Mouse (Mus musculus) c-Kit-negative CD71-positive TER-119-positive erythroid progenitor cells, embryonic 14.5 days (primary cell): Measurements from ENCODE around the gene Tril.

Experiments used
- DNase-seq: peaks from one replicate; pipeline ENCODE4 v3.0.0-alpha.2; 2013; ENCODE audit warnings: low read depth, low spot score

Tril gene

DNA sequence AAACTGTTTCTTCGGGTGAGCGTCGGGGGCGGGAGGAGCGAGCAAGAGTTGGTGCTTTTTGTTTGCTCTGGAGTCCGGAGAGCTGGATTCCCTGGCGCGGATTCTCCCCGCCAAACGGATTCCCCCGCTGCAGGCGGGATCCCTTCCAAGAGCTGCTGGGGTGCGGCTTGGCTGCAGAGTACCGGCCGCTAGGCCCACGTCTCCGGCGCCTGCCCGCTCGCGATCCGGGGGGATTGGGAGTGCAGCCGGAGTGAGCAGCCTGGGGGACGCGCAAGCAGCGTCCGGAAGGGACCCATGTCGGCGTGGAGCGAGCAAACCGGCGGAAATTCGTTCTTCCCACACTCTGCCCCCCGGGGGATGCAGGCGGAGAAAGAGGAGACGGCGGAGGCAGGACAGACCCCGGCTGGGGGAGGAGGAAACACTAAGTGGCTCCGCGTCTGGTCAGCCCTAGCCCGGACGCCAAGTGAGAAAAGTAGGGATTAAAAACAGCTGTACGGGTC, at the start of gene Tril:
Gene Tril, minus strand, starts transcription at position 345 of the 500 bp plus-strand sequence.
- DNase-seq, result no peak

DNA sequence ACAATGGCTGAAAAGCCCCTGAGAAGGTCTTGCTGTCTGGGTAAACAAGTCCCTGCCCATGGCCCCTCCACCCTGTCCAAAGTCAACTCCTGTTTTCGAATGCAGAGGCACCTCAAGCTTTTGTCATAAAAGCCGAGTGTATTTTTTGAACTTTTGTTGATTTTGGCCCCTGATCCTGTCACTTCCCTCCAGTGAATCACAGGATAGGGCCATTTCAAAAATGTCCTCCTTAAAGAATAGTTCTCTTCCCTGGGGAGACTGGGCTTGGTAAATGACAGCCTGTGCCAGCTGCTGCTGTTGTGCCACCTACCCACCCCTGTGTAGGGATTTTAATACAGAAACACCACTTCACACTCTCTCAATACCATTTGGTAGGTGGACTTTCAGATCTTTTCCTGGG, 42.4 kb upstream of the Tril start:
- DNase-seq, result no peak

DNA sequence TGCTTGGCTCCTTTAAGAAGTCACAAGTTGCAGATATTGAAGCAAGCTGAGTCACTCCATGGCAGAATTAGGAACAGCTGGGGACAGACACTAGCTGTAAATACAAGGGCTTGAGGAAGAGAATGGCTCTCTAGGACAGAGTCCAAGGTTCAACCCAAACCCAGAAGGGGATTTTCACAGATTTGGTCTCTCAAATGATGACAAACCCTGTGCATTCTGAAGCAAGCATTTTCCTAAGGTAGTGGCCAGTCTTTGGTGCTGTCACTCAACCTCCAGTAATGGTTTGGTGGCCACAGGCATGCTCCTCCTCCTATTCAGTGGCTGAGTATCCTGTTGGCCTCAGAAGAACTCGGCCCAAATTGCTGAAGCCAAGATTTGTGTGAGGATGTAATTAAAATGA, 38.5 kb upstream of the Tril start:
- DNase-seq, result no peak

DNA sequence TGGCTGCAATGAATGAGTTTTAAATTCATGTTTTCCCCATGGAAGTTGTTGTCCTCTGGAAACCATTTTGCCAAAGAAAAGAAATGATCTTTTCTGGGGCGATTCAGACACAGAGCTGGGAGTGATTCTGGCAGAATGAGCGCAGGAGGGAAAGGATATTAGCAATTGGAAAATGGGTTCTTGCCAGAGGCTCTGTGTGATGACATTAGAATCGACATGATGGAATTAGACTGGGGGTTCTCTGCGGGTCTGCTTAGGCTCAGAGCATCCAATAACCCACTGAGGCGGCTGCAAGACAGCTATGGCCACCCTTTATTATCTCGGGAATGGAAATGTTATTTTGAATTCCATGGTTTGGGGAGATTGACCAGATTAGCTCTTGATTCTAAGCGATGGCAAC, 37.2 kb upstream of the Tril start:
- DNase-seq, result no peak

DNA sequence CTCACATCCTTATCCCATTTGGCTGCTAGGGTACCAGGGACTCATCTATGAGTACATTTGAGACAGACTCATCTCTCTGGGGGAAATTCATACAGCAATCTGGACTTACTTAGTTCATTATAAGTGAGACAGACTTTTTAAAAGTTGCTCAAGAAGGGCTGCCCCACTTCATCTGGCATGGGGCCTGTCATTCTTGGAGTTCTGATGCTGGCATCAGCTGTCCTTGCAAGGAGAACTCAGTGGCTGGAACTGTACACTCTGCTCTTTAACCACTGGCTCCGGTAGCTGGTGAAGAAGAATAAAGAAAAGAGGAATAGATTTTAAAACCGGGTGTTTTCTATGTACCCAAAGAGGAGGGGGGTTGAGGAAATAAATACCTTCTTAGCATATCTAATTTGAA, 36.1 kb upstream of the Tril start:
- no peak for DNase-seq

DNA sequence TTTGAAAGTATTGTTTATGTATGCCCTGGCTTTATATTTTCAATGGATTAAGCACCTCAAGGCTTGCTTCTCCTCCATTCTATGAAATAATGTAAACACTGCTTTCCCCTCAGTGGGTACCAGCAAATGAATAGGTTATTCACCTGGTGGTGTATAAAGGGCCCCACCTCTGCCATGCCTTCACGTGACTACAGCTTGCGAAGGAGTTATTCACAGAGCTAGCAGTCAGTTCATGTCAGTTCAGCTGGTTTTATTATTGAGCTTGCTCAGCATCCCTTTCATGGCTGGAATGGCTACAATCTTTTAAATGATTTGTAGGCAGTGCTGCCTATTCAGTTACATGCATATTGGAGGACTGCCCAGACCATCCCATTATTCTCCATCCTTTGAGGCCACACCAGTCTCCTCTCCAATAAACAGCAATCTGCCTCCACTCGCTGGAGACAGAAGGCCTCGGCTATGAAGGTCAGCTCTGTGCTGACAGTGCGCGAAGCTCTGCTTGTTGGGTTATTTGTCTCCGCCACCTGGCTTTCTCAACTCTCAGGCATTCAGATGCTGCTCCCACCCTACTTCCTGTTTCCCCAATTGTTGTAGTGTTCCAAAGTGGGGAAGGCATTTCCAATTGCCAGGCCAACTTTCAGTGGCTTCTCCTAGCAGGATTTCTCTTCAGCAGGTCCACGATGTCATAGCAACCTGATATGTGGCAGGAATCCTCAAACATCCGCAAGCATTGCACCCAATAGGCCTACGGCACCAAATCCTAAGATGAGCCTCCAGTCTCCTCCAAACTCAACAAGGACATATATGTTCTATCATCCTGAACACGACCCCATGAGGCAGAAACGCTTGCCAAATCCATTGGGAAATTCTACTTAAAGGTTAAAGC, 34.6 kb upstream of the Tril start:
- DNase-seq, result no peak

DNA sequence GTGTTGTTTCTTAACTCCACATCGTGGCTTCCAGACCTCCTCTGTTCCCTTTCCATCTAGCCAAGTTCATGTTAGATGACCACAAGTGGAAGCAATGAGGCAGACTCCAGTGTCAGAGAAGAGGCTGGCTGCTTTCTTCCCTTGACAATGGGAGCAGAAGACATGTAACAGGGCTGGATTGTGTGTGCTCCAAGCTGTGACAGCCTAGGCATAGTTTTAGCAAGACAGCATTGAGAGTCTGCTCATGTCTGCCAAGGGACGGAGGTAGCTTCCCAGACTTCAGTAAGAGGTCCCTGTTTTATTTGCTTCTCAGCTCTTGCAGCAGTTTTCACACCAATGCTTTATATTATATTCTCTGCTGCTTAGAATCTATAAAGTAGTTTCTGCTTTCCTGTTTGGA, 33.6 kb upstream of the Tril start:
- no peak for DNase-seq

DNA sequence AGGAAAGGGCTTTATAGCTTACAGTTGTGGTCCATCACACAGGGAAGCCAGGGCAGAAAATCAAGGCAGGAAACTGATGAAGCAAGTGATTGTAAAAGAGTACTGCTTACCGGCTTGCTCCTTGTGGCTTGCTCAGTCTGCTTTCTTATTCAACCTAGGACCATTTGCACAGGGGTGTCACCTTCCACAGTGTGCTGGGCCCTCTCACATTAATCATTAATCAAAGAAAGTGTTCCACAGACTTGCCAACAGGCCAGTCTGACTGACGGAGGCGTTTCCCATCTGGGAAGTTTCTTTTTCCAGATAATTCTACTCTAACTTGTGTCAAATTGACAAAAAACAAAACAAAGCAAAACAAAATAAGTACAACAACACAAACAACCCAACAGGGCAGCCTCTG, 32.9 kb upstream of the Tril start:
- no peak for DNase-seq

DNA sequence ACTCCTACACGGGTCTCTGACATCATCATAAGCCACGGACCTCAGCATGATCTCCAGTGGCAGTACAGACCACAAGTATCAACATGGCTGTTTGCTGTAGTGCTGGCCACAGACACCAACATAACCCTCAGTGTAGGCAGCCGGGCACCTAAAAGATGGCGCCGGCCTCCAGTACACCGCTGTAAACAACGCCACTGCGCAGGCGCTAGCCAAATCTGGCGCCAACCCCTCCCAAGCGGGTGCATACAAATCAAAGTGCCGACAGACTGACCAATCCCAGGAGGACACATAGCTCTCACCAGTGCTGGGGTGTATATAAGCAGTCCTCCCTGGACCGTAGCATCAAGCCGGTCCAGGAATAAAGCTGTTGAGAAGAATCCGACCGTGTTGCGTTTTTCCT, 24.0 kb upstream of the Tril start:
- no peak for DNase-seq

DNA sequence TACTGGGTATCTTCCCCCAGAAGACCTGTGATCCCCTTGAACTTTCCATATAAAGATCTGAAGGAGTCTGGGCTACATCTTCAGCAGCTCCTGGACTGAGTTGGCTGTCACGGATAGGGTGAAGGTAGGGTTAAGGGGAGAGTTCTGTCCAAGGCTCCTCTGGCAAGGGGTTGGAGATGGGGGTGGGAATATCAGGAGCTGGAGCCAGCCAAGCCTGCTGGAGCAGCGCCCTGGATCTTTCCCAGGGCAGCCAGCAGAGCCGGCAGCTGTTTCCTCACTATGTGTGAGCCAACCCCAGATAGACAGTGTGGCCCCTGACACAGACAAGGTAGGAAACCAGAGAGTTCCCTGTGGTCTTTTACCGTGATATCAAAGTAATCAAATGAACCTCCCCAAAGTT, 4.6 kb upstream of the Tril start:
- DNase-seq, result no peak

DNA sequence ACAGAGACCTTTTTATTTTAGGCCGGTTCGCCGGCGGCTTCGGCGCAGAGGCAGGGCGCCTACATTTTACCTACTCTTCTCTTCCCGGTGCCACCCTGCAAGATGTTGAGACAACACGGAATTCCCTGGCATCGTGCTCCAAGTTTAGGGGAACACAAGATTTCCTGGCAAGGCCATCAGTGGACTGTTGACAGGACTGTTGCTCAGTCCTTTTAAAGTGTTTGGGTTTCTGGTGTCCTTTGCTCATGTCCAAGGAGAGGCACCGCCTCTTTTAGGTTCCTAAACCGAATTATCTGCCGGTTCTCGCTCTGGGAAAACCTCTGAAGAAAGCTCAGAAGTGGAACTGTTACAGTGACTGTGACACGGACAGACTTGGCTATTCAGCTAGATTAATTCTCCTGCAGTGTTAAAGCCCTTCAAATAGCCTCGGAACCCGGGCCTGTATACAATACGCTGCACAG, 441 bp upstream of the Tril start:
- no peak for DNase-seq

DNA sequence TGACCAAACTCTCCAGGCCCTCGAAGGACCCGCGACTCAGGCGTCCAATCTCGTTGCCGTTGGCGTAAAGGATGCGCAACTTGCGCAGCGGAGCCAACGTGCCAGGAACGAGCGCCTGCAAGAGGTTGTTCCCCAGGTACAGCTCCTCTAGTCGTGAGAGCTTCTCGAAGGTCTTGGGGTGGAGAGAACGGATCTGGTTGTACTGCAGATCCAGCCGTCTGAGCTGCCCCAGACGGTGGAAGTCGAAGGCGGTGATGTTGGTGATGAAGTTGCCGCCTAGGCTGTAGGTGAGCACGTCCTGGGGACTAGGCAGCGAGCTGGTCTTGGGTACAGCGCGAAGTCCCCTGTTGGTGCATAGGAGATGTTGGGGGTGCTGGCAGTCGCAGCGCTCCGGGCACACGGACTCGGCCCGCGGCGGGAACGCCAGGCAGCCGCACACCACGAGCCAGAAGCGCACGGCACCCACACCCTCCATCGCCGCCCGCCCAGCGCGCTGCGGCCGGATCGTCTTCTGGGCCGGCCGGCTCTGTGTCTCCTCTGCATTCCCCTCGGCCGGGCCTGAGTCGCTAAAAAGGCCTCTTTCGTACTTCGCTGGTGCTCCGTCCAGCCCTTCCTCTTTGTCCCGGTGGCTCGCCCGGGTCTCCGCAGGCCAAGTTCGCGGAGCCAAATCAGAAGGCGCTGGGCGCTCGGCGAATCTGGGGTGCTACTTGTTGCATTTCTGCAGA, 707 bp downstream of the Tril start:
- DNase-seq, result no peak

DNA sequence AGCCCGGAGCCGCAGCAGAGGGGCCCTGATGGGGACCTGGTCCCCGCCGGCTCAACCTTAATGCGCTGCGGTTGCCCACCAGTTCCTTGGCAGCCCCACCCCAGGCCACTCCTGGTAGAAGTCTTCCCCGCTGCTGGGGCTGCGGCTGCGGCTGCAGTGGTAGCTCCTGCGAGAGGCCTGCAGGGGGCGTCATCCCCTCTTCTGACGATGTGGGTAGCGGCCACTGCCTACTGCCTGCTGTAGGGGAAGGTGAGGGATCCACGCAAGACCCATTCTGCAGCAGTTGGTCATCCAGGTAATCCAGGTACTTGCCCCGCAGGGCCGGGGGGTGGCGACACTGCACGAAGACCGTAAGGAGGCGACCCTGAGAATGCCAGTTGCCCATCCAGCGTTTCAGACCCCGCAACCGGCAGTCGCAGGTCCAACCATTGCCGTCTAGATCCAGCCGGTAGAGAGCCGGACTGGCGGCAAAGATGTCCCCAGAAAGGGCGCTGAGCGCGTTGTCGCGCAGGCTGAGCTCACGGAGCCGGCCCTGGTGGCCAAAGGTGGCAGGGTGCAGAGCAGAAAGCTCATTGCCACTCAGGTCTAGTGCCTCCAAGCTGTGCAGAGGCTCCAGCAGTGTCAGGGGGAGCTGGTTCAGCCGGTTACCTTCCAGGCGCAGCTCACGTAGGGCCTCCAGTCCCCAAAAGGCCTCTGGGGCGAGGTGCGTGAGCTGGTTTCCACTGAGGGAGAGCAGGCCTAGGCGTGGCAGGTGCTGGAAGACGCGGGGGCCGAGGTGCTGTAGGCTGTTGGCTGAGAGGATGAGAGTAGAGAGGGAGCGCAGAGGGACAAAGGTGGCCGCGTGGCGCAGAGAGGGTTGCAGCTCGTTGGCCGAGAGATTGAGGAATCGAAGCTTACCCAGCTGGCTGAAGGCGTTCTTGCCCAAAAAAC, 1.6 kb downstream of the Tril start:
- no peak for DNase-seq

DNA sequence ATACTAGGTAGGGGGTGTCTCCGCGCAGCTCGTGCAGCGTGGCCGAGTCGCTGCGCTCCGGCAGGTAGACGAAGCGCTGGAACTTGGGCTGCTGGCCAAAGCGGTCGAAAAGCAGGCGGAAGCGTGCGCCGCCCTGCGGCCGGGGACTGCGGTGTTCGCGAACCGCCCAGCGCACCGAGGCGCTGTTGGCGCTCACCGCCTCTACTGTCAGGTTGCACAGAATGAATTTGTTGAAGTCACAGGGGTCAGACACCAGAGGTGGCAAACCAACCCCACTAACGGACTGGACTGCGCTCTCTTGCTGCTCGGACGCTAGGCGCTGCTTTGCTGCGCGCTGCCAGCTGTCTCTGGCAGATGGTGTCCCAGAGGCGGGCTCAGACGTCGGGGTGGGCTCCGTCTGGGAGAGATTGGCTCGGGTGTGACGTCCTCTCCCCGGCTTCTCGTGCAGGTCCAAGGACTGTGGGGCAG, 2.3 kb downstream of the Tril start:
- DNase-seq, result no peak

DNA sequence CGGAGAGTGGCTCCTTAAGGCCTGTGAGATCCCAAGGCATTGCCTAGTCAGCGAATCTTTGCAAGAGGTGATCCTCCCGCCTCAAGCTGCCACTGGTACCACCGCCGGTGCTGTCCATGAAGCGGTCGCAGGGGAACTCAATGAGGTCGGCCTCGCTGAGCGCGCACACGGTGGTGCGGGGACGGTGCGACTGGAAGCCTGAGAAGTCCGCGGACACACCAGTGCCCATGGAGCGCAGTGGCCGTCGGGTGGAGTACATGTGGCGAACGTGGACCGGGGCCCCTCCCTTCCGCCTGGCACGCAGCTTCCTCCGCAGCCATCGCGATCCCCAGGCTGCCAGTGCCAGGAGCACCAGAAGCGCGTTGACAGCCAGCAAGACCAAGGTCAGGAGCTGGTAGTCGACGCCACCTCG, 2.9 kb downstream of the Tril start:
- no peak for DNase-seq

DNA sequence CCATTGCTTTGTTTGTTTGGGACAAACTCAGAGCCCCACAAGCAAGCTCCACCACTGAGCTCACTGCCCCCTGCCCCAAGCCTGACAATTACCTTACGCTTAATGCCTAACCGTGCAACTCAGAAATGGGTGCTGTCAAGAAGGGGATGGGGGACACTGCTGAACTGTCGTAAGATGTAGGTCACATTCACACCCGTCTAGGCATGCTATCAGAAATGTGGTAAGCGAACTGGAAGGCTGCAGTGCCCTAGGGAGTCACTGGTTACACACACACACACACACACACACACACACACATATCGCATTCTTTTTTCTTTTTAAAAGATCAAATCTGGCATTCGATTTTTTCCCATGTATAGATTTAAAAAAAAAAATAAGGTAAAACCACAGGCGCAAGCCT, 4.0 kb downstream of the Tril start:
- no peak for DNase-seq

DNA sequence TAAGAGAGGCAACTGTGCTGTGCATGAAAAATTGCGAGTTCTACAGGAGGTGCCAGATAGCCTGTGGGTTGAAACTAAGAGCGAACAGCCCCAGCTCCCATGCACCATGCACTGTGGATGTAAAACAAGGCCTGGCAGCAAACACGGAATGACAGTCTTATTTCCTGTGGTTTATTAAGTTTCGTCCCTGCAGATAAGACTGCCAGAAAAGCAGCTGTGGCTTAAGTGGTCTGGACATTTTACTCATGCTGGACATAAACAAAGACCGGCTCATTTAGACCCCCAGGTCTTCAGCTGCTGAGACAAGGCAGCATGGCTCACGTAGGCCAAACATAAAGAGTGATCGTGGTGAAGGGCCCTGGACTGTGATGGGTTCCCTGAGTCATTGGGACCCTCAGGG, 4.9 kb downstream of the Tril start:
- no peak for DNase-seq

DNA sequence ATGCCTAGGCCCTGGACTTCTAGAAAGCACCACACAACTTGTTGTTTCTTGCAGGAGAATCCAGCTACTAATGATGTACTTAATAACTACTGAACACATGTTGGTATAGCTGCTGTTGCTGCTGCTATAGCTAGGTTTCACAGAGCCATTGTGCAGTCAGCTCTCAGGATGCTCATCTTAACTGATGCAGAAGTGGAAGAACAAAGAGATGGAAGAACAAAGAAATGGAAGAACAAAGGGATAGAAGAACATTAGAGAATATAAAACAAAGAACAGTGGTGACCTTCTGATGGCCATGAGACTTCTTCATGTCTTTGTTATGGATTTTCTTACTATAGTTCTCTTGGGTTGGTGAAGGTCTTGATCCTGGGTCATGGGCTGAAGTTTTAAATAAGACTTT, 6.4 kb downstream of the Tril start:
- DNase-seq, result no peak

DNA sequence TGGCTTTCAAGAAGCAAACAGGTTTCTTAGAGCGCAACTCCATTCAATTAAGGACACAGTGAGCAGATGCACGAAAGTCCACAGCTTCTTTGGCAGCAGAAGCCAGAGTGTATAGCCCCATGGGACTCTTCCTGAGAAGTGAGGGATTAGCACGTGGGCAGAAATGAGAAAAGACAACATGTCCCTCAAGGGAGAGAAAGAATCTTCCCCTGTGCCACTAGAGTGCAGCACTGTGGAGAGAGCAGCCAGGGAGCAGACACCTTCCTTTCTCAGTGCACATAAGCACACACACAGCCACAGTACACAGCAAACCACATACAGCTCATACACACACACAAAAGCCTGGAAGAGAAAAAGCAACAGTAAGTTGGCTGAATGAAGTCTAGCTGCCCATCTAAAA, 8.4 kb downstream of the Tril start:
- no peak for DNase-seq

DNA sequence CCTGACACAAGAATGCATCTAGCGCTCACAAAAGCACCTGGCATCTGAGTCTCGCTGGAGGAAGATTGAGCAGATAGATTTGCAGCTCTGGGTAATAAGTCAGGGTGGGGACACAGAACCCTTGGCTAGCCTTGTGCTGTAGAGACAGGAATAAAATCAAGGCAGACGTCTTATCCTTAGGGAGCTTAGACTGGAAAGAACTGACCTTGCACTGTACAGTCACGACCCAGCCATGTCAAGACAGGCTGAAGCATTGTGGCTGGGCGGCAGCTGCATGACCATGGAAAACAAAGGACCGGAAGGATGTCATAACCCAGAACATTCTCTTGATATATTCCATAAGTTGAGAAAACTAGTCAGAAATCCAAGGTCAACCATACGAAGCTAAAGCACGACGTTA, 11.8 kb downstream of the Tril start:
- no peak for DNase-seq

DNA sequence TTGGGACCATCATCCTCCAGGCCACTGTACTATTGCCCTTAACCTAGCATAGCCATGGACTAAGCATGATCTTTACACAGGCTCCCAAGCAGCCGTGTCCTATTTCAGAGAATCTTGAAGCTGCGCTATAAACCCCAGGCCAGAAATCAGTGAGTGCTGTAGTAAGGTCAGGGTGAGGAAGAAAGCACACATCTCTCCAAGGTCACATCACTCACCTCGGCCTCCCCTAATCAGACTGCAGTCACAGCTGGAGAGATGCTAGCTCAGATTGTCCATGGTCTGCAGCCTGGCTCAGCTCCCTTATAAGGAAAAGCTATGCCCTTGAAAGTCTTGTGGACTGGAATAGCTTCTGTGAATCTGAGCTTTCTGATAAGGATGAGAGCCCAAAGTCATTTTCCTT, 13.4 kb downstream of the Tril start:
- no peak for DNase-seq

DNA sequence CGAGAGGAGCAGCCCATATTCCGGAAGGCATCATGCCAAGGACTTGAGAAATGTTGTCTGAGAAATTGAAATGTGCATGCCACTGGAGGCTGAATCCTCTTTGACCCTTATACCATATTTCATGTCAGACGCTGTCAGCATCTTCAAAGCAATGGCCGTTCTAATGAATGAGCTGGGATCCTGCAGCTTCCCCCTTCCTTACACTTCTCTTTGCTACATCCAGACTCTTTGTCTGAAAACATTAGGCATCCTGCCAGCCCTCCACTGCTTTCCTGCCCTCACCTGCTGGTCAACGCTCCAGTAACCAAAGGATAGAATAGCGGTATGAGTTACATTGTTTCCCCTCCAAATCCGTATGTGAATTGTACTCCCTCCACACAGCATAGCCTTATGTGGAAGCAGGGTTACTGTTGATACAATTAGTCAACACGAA, 14.0 kb downstream of the Tril start:
- no peak for DNase-seq
